Mouse (Mus musculus) kidney, adult 18-20 months (tissue): ENCODE data around the gene Gch1.

Source experiments
- DNase-seq: peaks from one replicate; pipeline ENCODE4 v3.0.0; 2021

The Gch1 gene

GRCm38 (mm10) chr14:47188848-47189634, at the start of gene Gch1:
Gene Gch1 (minus strand): TSS chr14:47189413.
- peak; percentile 85 for DNase-seq

GRCm38 (mm10) chr14:47237286-47237685, 48.1 kb upstream of the Gch1 start:
- DNase-seq, result no peak

GRCm38 (mm10) chr14:47236491-47236890, 47.3 kb upstream of the Gch1 start:
- DNase-seq, result no peak

DNA sequence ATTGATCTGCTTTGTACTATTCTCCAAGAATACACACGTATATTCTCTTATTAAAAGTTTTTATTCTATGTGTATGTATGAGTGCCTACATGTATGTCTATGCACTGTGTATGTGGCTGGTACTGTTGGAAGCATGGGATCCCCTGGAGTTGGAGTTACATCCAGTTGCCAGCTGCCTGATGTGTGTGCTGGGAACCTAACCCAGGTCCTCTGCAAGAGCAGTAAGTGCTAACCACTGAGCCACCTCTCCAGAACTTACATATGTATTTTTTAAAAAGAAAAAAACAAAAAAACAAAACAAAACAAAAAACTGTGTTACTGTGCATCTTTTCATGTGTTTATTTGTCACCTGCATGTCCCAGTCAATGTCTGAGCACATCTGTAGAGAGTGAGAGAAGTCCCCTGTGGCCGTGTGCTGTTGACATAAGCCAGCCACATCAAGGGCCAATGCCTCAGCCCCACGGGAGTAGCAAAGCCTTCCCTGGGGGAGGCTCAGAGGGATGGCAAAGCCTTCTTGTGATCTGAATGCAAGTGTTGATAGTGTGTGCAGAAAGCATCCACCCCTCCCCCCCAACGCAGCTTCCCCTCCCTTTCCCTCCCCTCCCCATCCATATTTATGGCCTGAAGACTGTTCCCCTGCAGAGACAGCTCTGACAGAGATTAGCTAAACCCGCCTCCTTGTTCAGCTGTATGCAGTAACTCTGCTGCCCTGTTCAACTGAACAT, 45.5 kb upstream of the Gch1 start:
- DNase-seq, result no peak

- no peak for DNase-seq
Measured at GRCm38 (mm10) chr14:47234032-47234431, 44.8 kb upstream of the Gch1 start.

DNA sequence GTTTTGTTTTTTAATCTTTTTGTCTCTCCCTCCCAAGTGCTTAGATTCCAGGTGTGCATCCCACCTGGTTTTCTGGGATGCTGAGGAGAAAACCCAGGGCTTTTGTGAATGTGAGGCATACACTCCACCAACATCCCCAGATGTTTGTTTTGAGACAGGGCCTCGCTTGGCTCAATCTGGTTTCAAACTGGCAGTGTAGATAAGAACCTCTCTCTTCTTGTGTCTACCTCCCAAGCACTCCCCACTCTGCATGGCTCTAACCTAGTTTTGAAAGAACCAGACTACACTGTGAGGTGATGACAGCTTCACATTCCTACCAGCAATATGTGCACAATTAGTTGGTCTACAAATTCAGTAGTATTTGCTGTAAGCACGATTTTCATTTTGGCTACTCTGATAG, 44.4 kb upstream of the Gch1 start:
- no peak for DNase-seq

GRCm38 (mm10) chr14:47229796-47230376, 40.7 kb upstream of the Gch1 start:
- DNase-seq, result no peak

GRCm38 (mm10) chr14:47225931-47226330, 36.7 kb upstream of the Gch1 start:
- DNase-seq, result no peak

DNA sequence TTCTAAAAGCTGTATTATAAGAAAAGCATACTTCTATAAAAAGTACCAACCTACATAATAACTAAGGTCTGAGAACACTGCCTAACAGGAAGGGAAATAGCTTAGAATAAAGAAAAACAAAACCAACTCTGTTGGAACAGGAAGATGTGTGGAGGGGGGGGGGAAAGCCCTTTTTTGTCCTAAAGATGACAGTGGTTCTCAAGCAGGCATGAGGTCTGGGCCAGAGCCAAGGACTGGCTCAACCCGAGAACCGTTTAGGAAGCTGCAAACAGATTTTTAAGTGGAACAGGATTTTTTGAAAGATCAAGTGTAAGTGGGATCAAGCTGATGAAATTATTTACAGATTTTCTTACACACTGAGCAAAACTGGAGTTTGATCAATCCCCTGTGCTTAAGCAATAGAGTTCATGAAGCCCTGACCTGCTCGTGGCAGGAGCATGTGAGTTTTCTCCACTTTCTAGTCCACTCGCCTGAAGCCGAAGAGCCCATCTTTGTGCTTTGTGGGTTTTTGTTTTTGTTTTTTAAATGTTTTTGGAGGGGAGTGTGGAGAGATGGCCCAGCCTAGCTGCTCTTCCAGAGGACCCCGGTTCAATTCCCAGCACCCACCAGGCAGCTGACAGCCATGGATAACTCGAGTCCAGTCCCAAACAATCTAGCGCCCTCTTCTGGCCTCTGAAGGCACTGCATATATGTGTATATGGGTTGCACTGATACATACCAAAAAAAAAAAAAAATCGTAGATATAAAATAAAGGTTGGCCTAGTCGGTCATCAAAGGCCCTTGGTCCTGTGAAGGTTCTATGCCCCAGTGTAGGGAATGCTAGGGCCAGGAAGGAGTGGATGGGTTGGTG, 35.5 kb upstream of the Gch1 start:
- DNase-seq, result no peak

- DNase-seq, result no peak
Measured at GRCm38 (mm10) chr14:47222631-47223450, 33.6 kb upstream of the Gch1 start.

GRCm38 (mm10) chr14:47221567-47221966, 32.4 kb upstream of the Gch1 start:
- DNase-seq, result no peak

DNA sequence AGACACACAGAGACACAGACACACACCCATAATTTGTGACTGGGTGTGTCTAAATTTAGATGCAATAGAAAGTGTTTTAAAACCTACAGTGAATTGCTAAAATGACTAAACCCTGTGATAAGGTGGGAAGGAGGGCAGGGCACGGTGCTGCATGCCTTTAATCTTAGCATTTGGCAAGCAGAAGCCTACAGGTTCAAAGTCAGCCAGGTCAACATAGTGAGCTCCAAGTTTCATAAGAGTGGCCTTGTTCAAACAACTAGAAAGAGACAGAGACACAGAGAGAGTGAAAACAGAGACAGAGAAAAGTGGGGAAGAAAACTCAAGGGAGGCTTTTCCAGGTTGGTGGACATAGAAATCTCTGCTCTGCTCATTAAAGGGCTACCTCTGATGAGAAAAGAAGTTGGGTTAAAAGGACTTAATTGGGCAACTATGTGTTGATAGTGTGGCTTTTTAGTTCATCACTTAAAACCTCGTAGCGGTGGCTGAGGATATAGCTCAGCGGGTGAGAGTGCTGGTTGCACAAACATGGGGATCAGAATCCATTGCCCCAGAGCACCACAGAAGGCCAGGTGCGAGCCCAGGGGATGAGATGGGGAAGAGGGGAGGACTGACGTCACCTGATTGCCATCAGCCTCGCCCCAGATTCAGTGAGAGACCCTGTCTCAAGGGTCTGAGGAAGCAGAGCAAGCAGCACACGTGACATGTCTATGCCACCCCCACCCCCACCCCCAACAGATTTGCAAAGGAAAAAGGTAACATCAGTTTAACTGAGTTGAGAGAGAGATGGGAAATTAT, 31.2 kb upstream of the Gch1 start:
- DNase-seq, result no peak

GRCm38 (mm10) chr14:47218766-47219606, 29.8 kb upstream of the Gch1 start:
- DNase-seq, result no peak

- no peak for DNase-seq
Measured at GRCm38 (mm10) chr14:47216541-47216940, 27.3 kb upstream of the Gch1 start.

GRCm38 (mm10) chr14:47214367-47214766, 25.2 kb upstream of the Gch1 start:
- no peak for DNase-seq

DNA sequence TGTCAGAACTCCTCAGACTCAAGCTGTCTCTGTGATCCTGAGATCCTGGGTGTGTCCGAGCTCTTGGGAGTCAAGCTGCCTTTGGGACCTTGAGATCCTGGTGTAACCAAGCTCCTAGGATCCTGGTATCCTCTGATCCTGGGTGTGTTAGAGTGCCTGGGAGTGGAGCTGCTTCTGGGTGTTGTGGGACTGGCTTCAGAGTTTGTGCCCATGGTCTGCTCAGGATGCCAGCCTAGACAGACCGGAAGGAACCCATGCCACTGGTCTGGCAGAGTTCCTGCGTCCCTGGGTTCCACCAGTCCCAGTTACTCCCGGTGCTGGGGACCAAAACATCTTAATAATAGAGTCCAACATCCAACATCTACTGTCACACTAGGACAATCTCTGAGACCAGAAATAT, 24.1 kb upstream of the Gch1 start:
- DNase-seq, result no peak

- no peak for DNase-seq
Measured at GRCm38 (mm10) chr14:47209669-47210164, 20.5 kb upstream of the Gch1 start.

GRCm38 (mm10) chr14:47208564-47209493, 19.6 kb upstream of the Gch1 start:
- no peak for DNase-seq

GRCm38 (mm10) chr14:47206601-47207000, 17.4 kb upstream of the Gch1 start:
- no peak for DNase-seq
